Mouse (Mus musculus) 3134 (cell line): ENCODE measurements at regions not wholly inside any gene's neighbourhood (a gene's known extent, or its start where the extent isn't known, plus 50 kb on each side); places are given as distances from the start of the nearest gene placed in this dataset.
A peak's percentile ranks its signal among the peaks of the same experiment; 100 is the strongest.

Experiments
- DNase-seq: peaks from one replicate; pipeline ENCODE4 v3.0.0-alpha.2; 2011; ENCODE audit warnings: low spot score; ENCODE audit not compliant: insufficient read length; ENCODE audit errors: extremely low read depth

GRCm38 (mm10) chr4:134990651-134991050 is 60.0 kb downstream of the Syf2 start:
- DNase-seq, result no peak

DNA sequence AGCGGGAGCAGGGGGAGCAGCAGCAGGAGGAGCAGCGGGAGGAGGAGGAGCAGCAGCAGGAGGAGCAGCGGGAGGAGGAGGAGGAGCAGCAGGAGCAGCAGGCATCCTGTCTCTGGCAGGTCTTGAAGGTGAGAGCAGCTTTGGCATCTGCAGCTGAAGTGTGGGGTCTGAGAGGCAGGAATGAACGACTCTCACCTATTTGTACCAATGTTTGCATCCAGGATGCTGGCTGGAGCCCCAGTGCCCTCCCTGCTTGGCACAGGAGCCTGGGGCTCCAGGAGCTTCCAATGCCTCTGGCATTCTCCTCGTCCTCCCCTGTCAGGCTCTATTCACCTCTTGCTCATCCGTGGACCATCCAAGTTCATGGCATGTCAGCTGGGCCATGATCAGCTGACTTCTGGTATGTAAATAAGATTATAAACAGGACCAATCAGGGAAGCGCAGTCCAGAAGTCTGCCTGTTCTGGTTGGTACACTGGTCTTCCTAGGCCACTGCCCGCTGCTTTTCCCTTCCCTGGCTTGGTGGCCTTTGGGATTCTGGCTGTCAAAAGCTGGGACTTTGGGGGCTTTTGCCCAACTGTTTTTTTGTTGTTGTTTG is 62.9 kb downstream of the Syf2 start:
- DNase-seq, result no peak

DNA sequence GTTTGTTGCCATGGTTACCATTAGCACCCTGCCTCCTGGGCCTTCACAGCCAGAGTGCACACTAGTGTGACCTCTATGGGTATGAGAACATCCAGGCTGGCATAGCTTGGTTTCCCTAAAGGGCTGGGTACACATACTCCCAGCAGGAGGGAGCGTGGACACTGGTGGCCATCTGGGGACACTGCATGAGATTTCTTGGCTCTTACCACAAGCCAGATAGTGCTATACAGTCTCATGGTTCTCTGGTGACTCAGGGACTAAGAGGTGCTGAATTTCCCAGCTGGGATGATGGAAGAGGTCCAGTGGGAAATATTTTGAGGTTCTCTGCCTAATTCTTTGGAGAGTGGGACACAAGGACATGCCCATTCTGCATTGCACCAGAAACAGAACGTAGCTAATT is 63.5 kb downstream of the Syf2 start:
- peak; percentile 55 for DNase-seq

DNA sequence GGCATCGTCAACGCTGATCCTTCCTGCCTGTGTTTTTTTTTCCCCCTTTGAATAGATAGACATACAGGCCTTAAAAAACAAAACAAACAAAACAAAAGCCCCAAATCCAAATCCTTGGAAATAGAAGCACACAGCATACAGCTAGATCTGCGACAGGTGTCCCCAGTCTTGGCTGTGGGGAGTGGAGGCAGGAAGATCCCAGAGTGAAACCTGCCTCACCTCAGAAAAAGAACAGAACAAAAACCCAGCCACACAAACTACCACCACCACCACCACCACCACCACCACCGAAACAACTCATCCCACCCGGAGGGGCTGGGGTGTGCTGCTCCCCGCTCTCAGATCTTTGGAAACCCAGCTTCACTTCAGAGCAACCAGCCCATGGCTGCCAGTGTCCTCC is 64.0 kb downstream of the Syf2 start:
- DNase-seq, result no peak

DNA sequence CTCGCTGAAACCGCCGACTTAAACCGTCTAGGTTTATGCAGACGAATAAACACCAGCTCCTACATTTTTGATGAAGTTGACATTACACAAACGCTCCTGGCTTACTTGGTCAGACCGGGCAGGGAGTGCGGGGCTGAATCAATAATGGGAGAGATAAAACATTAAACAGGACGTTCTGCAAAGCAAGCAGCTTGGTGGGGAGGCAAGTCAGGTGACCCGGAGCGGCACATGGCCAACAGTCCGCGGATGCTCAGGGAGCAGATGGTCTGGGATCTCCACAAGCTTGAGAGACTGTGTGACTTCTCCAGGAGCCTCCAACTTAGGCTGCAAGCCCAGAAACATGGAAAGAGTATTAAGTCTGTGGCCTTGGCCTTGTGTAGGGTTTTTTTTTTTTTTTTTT is 64.4 kb downstream of the Syf2 start:
- no peak for DNase-seq

GRCm38 (mm10) chr4:134996121-134996520 is 65.4 kb downstream of the Syf2 start:
- DNase-seq, result no peak

DNA sequence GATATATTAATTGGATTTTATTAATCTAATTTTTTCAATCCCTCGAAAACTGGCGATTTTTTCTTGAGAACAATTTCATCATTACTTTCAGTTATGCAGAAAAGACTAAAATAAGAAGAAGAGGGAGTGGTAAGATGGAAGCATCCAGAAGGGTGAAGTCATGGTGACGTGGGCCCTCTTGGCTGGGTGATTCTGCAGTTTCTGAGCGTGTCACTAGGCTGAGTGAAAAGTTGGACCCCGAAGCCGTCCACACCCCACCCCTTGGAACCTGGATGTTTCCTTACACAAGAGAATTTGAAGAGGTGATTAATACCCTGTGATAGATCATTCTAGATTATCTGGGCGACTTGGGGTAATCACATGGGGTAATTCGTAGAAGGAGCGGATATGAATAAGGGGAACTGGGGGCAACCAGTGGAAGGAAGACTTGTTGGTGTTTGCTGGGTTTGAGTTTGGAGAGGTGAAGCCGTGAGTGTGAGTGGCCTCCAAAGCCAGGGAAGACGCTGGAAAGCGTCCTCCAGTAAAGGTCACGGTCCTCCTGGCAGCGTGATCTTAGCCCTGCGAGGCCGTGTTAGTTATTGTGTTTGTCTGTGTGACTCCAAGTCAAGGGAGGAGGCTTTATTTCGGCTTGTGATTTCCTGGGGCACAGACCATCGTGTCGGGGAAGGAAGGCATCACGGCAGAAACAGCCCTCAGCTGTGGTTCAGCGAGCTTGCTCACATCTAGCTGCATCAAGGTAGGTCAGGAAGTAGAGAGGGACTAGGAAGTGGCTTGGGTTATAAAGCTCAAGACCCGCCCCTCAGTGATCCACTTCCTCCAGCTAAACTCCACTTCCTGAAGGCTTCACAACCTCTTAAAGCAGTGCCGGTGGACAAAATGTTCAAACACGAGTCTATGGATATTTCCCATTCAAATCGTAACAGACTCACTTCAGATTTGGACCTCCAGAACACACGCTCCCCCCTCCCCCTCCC is 67.0 kb downstream of the Syf2 start:
- no peak for DNase-seq

- DNase-seq, result peak; percentile 43
These were observed 68.4 kb downstream of the Syf2 start for GRCm38 (mm10) chr4:134998928-134999658.

- DNase-seq, result no peak
These were observed 71.6 kb downstream of the Syf2 start for GRCm38 (mm10) chr4:135002091-135002925.

- no peak for DNase-seq
These were observed 80.7 kb downstream of the Syf2 start for GRCm38 (mm10) chr4:135011365-135011764.

- DNase-seq, result no peak
These were observed 82.2 kb downstream of the Syf2 start for GRCm38 (mm10) chr4:135012945-135013344.

GRCm38 (mm10) chr4:135013932-135014331 is 83.2 kb downstream of the Syf2 start:
- DNase-seq, result no peak

- DNase-seq, result no peak
These were observed 87.3 kb downstream of the Syf2 start for GRCm38 (mm10) chr4:135018018-135018417.

GRCm38 (mm10) chr4:135019120-135019519 is 88.4 kb downstream of the Syf2 start:
- no peak for DNase-seq

- DNase-seq, result peak; percentile 45
These were observed 89.7 kb downstream of the Syf2 start for GRCm38 (mm10) chr4:135020262-135020991.

DNA sequence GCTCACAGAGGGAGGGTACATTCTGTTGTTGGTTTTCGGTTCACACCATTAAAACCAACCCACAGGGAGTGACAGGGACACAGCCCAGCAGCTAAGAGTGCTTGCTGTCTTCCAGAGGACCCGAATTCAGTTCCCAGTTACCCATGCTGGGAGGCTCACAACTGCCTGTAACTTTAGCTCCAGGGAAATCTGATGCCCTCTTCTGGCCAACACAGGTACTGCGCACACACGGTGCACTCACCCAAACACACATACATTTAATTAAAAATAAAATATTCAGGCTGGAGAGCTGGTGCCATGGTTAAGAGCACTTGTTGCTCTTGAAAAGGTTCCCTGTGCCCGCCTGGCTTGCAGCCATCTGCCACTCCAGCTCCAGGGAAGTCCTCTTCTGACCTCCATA is 92.5 kb downstream of the Syf2 start:
- DNase-seq, result no peak

- DNase-seq, result no peak
These were observed 94.7 kb upstream of the Runx3 start for GRCm38 (mm10) chr4:135025802-135026201.

DNA sequence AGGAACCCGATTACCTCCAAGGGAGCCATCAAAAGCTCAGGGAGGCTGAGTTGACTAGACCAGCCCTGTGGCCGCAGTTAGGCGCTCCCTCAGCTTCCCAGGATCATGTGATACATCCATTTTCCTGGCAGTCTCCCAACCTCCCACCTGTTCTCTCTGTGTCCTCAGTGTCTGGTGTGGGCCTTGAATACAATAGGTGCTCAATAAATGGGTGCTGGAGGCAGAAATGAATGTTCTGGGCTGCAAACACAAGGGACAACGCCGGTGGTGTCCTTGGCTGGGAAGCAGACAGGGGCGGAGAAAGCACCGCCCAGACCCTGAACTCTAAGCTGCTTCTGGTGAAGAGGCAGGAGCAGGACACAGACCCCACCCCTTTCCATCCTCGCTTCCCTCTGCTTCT is 93.3 kb upstream of the Runx3 start:
- no peak for DNase-seq

GRCm38 (mm10) chr4:135029723-135030122 is 90.7 kb upstream of the Runx3 start:
- no peak for DNase-seq

GRCm38 (mm10) chr4:135032461-135032860 is 88.0 kb upstream of the Runx3 start:
- no peak for DNase-seq
